Mouse (Mus musculus): ENCODE measurements around the gene Spint4. TPM values are rescaled to one million over a fixed set of nuclear protein-coding genes. Genes with fewer than 3 reads are reported as not detected.
"Not testable (repeated sequence)": the region's sequence is repeated elsewhere in the genome, so short reads cannot be mapped to it uniquely, and the experiment has no call there.

Gene Spint4
- polyA plus RNA-seq, 2 experiments = 0.08 TPM; not detected in 1

DNA sequence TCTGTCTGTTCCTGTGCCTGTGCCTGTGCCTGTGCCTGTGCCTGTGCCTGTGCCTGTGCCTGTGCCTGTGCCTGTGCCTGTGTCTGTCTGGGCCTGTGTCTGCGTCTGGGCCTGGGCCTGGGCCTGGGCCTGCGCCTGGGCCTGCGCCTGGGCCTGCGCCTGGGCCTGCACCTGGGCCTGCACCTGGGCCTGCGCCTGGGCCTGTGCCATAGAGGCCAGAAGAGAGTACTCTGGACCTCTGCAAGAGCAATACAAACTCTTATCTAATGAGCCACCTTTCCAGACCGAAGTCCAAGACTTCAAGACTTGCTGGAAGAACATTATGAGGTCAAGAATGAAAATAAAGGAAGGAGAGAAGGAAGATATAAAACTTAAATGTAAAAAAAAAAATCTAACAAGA lies 7.0 kb downstream of the Spint4 start:
- no peak overlapping the region for H3K4me3 ChIP-seq (ENCODE audit: insufficient read depth in 1 of 2, low read depth in 2 of 2, low read length in 2 of 2)
- ATAC-seq (ENCODE audit: insufficient read depth) = no peak

GRCm38 (mm10) chr2:164705991-164706390 lies 7.7 kb downstream of the Spint4 start:
- no peaks in the 10 kb centered on the region for H3K36me3 ChIP-seq (replicated peaks; ENCODE audit: control insufficient read depth, insufficient read depth, low read depth)
- no peak for DNase-seq (ENCODE audit: low read depth in 3 of 3, low spot score in 3 of 3)
- no peak for TF ChIP-seq CTCF (IDR thresholded peaks at IDR 0.05; ENCODE audit: low read depth)
- TF ChIP-seq EP300 (IDR thresholded peaks at IDR 0.05; ENCODE audit: low read depth) = no peak
- no peaks in the 10 kb centered on the region for H3K27me3 ChIP-seq (ENCODE audit: control insufficient read depth, insufficient read depth, low read length)
- no peak for ATAC-seq (ENCODE audit: insufficient read depth)
- H3K27ac ChIP-seq = no peak overlapping the region
- H3K4me1 ChIP-seq (replicated peaks; ENCODE audit: control insufficient read depth in 2 of 2, insufficient read depth in 2 of 2, low read length in 1 of 2) = no peaks in the 10 kb centered on the region
- no peak overlapping the region for H3K4me2 ChIP-seq (ENCODE audit: low read depth)
- no peak overlapping the region for H3K4me3 ChIP-seq (ENCODE audit: insufficient read depth in 1 of 2, low read depth in 2 of 2, low read length in 2 of 2)
- no peak overlapping the region for H3K9ac ChIP-seq (replicated peaks)
- H3K9me3 ChIP-seq (ENCODE audit: control insufficient read depth, low read length) = no peaks in the 10 kb centered on the region
- WGBS (ENCODE audit: insufficient replicate concordance) = 70% methylated on average over 14 of the region's 14 CpGs

More for the DNA sequence above, 7.0 kb downstream of the Spint4 start:
- H3K4me1 ChIP-seq (replicated peaks; ENCODE audit: control insufficient read depth in 2 of 2, insufficient read depth in 2 of 2, low read length in 1 of 2) = no peaks in the 10 kb centered on the region
- WGBS (ENCODE audit: insufficient replicate concordance) = 73% methylated on average over 6 of the region's 6 CpGs
- no peak overlapping the region for H3K9ac ChIP-seq (replicated peaks)
- H3K27ac ChIP-seq = no peak overlapping the region
- H3K9me3 ChIP-seq (ENCODE audit: control insufficient read depth, low read length) = no peaks in the 10 kb centered on the region
- H3K4me2 ChIP-seq (ENCODE audit: low read depth) = no peak overlapping the region
- TF ChIP-seq EP300 (IDR thresholded peaks at IDR 0.05; ENCODE audit: low read depth) = no peak
- TF ChIP-seq CTCF (IDR thresholded peaks at IDR 0.05; ENCODE audit: low read depth) = no peak
- DNase-seq (ENCODE audit: low read depth in 3 of 3, low spot score in 3 of 3) = no peak
- H3K27me3 ChIP-seq (ENCODE audit: control insufficient read depth, insufficient read depth, low read length) = no peaks in the 10 kb centered on the region
- H3K36me3 ChIP-seq (replicated peaks; ENCODE audit: control insufficient read depth, insufficient read depth, low read depth) = no peaks in the 10 kb centered on the region

DNA sequence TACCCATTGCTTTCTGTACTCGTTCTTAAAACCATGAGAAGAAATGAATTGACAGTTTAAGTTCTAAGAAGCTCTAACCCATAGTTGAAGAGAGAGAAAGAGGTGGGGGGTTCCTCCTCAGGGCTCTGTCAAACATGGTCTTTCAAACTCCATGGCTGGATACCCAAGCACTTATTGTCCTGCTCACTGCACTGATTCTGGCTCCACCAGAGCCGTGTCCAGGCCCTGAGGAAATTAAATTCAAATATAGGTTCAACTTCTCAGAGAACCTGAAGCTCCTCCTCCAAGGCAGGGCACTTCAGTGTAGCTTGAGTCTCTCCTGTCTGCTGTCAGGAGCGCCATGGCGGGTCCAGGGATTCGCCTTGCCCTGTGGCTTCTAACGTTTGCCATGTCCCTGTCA lies 16.7 kb downstream of the Spint4 start, which contains the start of gene Spint5:
Gene Spint5 (plus strand): TSS at position 301 of the 400 bp plus-strand sequence.
- ATAC-seq (ENCODE audit: insufficient read depth) (no peak), DNase-seq (ENCODE audit: low read depth in 3 of 3, low spot score in 3 of 3) (no peak)
- Histone ChIP-seq H3K4me3 (ENCODE audit: insufficient read depth in 1 of 2, low read depth in 2 of 2, low read length in 2 of 2) (no peak within 1 kb of the TSS), H3K27me3 (ENCODE audit: control insufficient read depth, insufficient read depth, low read length) (no peaks in the 10 kb centered on the region), H3K27ac (no peak within 1 kb of the TSS), H3K4me2 (ENCODE audit: low read depth) (no peak within 1 kb of the TSS), H3K9ac (replicated peaks) (no peak within 1 kb of the TSS), H3K9me3 (ENCODE audit: control insufficient read depth, low read length) (no peaks in the 10 kb centered on the region), H3K4me1 (replicated peaks; ENCODE audit: control insufficient read depth in 2 of 2, insufficient read depth in 2 of 2, low read length in 1 of 2) (no peaks in the 10 kb centered on the region), H3K36me3 (replicated peaks; ENCODE audit: control insufficient read depth, insufficient read depth, low read depth) (no peaks in the 10 kb centered on the region)
- TF ChIP-seq CTCF (IDR thresholded peaks at IDR 0.05; ENCODE audit: low read depth) (no peak), EP300 (IDR thresholded peaks at IDR 0.05; ENCODE audit: low read depth) (no peak)
- WGBS (ENCODE audit: insufficient replicate concordance) = 53% methylated on average over 6 of the region's 6 CpGs

GRCm38 (mm10) chr2:164716194-164716786 lies 18.0 kb downstream of the Spint4 start:
- not testable (repeated sequence) for H3K36me3 ChIP-seq (replicated peaks; ENCODE audit: control insufficient read depth, insufficient read depth, low read depth); ATAC-seq (ENCODE audit: insufficient read depth); DNase-seq (ENCODE audit: low read depth in 3 of 3, low spot score in 3 of 3); H3K4me2 ChIP-seq (ENCODE audit: low read depth); H3K27me3 ChIP-seq (ENCODE audit: control insufficient read depth, insufficient read depth, low read length); H3K9ac ChIP-seq (replicated peaks); H3K4me1 ChIP-seq (replicated peaks; ENCODE audit: control insufficient read depth in 2 of 2, insufficient read depth in 2 of 2, low read length in 1 of 2); H3K9me3 ChIP-seq (ENCODE audit: control insufficient read depth, low read length); H3K4me3 ChIP-seq (ENCODE audit: insufficient read depth in 1 of 2, low read depth in 2 of 2, low read length in 2 of 2); H3K27ac ChIP-seq
- 74% methylated on average over 21 of the region's 23 CpGs for whole genome bisulfite sequencing (ENCODE audit: insufficient replicate concordance)

GRCm38 (mm10) chr2:164723276-164723675 lies 25.0 kb downstream of the Spint4 start:
- 54% methylated on average over 4 of the region's 4 CpGs for WGBS (ENCODE audit: insufficient replicate concordance)
- no peak overlapping the region for H3K9ac ChIP-seq (replicated peaks)
- H3K4me2 ChIP-seq (ENCODE audit: low read depth) = no peak overlapping the region
- H3K27ac ChIP-seq = no peak overlapping the region
- H3K4me1 ChIP-seq (replicated peaks; ENCODE audit: control insufficient read depth in 2 of 2, insufficient read depth in 2 of 2, low read length in 1 of 2) = no peaks in the 10 kb centered on the region
- DNase-seq (ENCODE audit: low read depth in 3 of 3, low spot score in 3 of 3) (no peak), ATAC-seq (ENCODE audit: insufficient read depth) (no peak)
- TF ChIP-seq CTCF (IDR thresholded peaks at IDR 0.05; ENCODE audit: low read depth) (no peak), EP300 (IDR thresholded peaks at IDR 0.05; ENCODE audit: low read depth) (no peak)
- H3K9me3 ChIP-seq (ENCODE audit: control insufficient read depth, low read length) = no peaks in the 10 kb centered on the region
- H3K27me3 ChIP-seq (ENCODE audit: control insufficient read depth, insufficient read depth, low read length) = no peaks in the 10 kb centered on the region
- no peak overlapping the region for H3K4me3 ChIP-seq (ENCODE audit: insufficient read depth in 1 of 2, low read depth in 2 of 2, low read length in 2 of 2)
- no peaks in the 10 kb centered on the region for H3K36me3 ChIP-seq (replicated peaks; ENCODE audit: control insufficient read depth, insufficient read depth, low read depth)
